Mouse (Mus musculus): Measurements from ENCODE around the gene Sowaha.

- TF ChIP-seq CTCF (IDR thresholded peaks at IDR 0.05; ENCODE audit: control insufficient read depth, insufficient read depth, insufficient read length): no peak
- TF ChIP-seq MYOD1 (IDR thresholded peaks at IDR 0.05; ENCODE audit: control insufficient read depth, insufficient read length, low read depth): no peak
- no peak for TF ChIP-seq USF1 (IDR thresholded peaks at IDR 0.05; ENCODE audit: low read depth)
Observed at GRCm38 (mm10) chr11:53447996-53448395, 32.1 kb downstream of the Sowaha start.

Measured in C2C12 (cell line).